Mouse (Mus musculus) ES-E14 (cell line): ENCODE results near the gene Izumo4. TPM values are rescaled to one million over a fixed set of nuclear protein-coding genes. Genes with fewer than 3 reads are reported as not detected.
A peak's percentile ranks its signal among the peaks of the same experiment; 100 is the strongest.

ENCODE experiments used
- DNase-seq: peaks from one replicate; pipeline ENCODE4 v3.0.0-alpha.2; 2013; ENCODE audit warnings: low read depth, low spot score
- H3K27ac ChIP-seq: 2 replicates; pipeline ENCODE4 v1.5.1; 2012; ENCODE audit warnings: low read depth, mild to moderate bottlenecking, low read length, moderate library complexity, mixed read lengths; ENCODE audit not compliant: poor library complexity, insufficient read depth, severe bottlenecking
- H3K36me3 ChIP-seq: 2 replicates; pipeline ENCODE4 v1.6.1; 2012; ENCODE audit warnings: mild to moderate bottlenecking, low read length, moderate library complexity, mixed read lengths; ENCODE audit not compliant: control insufficient read depth, poor library complexity, insufficient read depth, severe bottlenecking
- H3K4me1 ChIP-seq, 2 experiments: fragments of 150-350 bp in 1 of 2; sonication (generic) in 1 of 2; 2 replicates each; pipeline ENCODE4 v1.6.1; 2012; ENCODE audit warnings: low read length in 2 of 2, mild to moderate bottlenecking in 1 of 2, mixed read lengths in 1 of 2; ENCODE audit not compliant: control insufficient read depth in 2 of 2, insufficient read depth in 2 of 2, poor library complexity in 1 of 2
- H3K4me3 ChIP-seq, 2 experiments: fragments of 150-350 bp in 1 of 2; sonication (generic) in 1 of 2; 2 replicates each; pipeline ENCODE4 v1.5.1; 2012; ENCODE audit warnings: low read length in 2 of 2, low read depth in 1 of 2, mild to moderate bottlenecking in 1 of 2, mixed read lengths in 1 of 2; ENCODE audit not compliant: insufficient read depth in 1 of 2, poor library complexity in 1 of 2, severe bottlenecking in 1 of 2
- H3K9ac ChIP-seq: 2 replicates; pipeline ENCODE4 v1.6.1; 2012; ENCODE audit warnings: low read depth, mild to moderate bottlenecking, low read length, mixed read lengths; ENCODE audit not compliant: poor library complexity, insufficient read depth, severe bottlenecking
- H3K9me3 ChIP-seq: fragments of 150-350 bp; sonication (generic); 2 replicates; pipeline ENCODE4 v1.6.1; 2012; ENCODE audit warnings: low read depth, mild to moderate bottlenecking, low read length; ENCODE audit not compliant: control insufficient read depth, insufficient read depth
- CHD2 ChIP-seq: IDR thresholded peaks from 2 replicates; pipeline ENCODE4 v1.6.1; 2014; ENCODE audit warnings: mild to moderate bottlenecking, low read depth, low read length, inconsistent platforms
- HCFC1 ChIP-seq: IDR thresholded peaks from 2 replicates; pipeline ENCODE4 v1.6.1; 2012; ENCODE audit warnings: low read length, inconsistent platforms, borderline replicate concordance; ENCODE audit not compliant: insufficient read depth
- MAFK ChIP-seq: IDR thresholded peaks from 2 replicates; pipeline ENCODE4 v1.6.1; 2014; ENCODE audit warnings: mild to moderate bottlenecking, low read depth, low read length, inconsistent platforms; ENCODE audit not compliant: insufficient read depth
- ZC3H11A ChIP-seq: IDR thresholded peaks from 2 replicates; pipeline ENCODE4 v1.6.1; 2012; ENCODE audit warnings: low read depth, mild to moderate bottlenecking, inconsistent platforms, low read length, borderline replicate concordance
- ZNF384 ChIP-seq: IDR thresholded peaks from 2 replicates; pipeline ENCODE4 v1.6.1; 2012; ENCODE audit warnings: low read depth, low read length, inconsistent platforms
- in situ Hi-C, 2 experiments: fragments of 600-800 bp; cut with MboI; formaldehyde crosslinking; loops; one replicate each; pipeline ENCODE4 v1.15.1; 2025; ENCODE audit warnings: low sequenced_read_pairs in 2 of 2, inconsistent platforms in 1 of 2; ENCODE audit not compliant: unreplicated experiment in 2 of 2
- total RNA-seq: library from RNA; depleted of rRNA; stranded (reverse); fragments of 300-350 nt; gene quantifications from 2 replicates; pipeline ENCODE4 v1.2.3, GENCODE M21; 2012

Gene Izumo4
- total RNA-seq, 1 experiment = 8.9 TPM

GRCm38 (mm10) chr10:80678601-80679377 is 23.2 kb upstream of the Izumo4 start:
- in situ Hi-C loops = no loop called here
- no peak for DNase-seq
- H3K4me3 ChIP-seq = no peak overlapping the region
- peaks cover 2% of the 10 kb centered on the region; the same call in 1 of the 2 replicates for H3K36me3 ChIP-seq
- no peak for TF ChIP-seq HCFC1
- peak overlapping the region; percentile 6; the same call in 1 of the 2 replicates for H3K27ac ChIP-seq
- H3K4me1 ChIP-seq = peaks cover 9 to 31% of the 10 kb centered on the region in 2 experiments
- H3K9ac ChIP-seq = peak overlapping the region; percentile 10; the same call in 1 of the 2 replicates
- no peaks in the 10 kb centered on the region for H3K9me3 ChIP-seq

- 0 out of 2 replicates have a peak overlapping the region, but pooled peaks have one; percentile 6 for H3K27ac ChIP-seq
These were observed 22.3 kb upstream of the Izumo4 start for GRCm38 (mm10) chr10:80679556-80680259.

DNA sequence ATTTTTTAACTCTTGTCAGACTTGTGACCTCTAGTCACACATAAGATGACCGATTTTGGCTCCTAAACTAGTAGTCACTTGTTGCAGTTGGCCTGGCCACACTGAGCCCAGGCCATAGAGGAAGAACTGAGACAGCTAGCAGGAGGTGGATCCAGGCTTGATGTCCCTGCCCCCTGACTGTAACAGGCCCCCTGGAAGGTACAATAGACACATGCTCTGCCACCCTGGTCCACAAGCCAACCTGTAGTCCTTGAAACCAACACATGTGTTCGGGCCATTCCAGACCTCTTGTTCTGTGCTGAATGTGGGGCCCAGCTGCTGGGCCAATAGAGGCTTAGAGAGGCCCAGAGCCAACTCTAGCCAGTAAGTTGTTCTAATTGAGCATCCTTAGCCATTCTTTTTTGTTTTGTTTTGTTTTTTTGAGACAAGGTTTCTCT is 21.7 kb upstream of the Izumo4 start:
- no peak for DNase-seq
- Histone ChIP-seq H3K9me3 (no peaks in the 10 kb centered on the region), H3K4me1 (peaks cover 6 to 20% of the 10 kb centered on the region in 2 experiments), H3K9ac (no peak overlapping the region), H3K4me3 (no peak overlapping the region), H3K36me3 (no peaks in the 10 kb centered on the region), H3K27ac (no peak overlapping the region)
- in situ Hi-C loops = no loop called here
- TF ChIP-seq HCFC1 = no peak
- no peak for TF ChIP-seq MAFK
- no peak for TF ChIP-seq CHD2
- no peak for TF ChIP-seq ZNF384
- no peak for TF ChIP-seq ZC3H11A

More at GRCm38 (mm10) chr10:80679556-80680259, 22.3 kb upstream of the Izumo4 start:
- H3K4me3 ChIP-seq = no peak overlapping the region
- H3K4me1 ChIP-seq = peaks cover 9 to 24% of the 10 kb centered on the region in 2 experiments
- no peak for TF ChIP-seq ZC3H11A
- no peak for TF ChIP-seq ZNF384
- no peak for TF ChIP-seq MAFK
- no peak for TF ChIP-seq CHD2
- no peak for TF ChIP-seq HCFC1
- DNase-seq = no peak
- H3K9ac ChIP-seq = no peak overlapping the region
- H3K36me3 ChIP-seq = no peaks in the 10 kb centered on the region
- H3K9me3 ChIP-seq = no peaks in the 10 kb centered on the region
- in situ Hi-C loops = no loop called here

GRCm38 (mm10) chr10:80682003-80682402 is 20.0 kb upstream of the Izumo4 start:
- no peak overlapping the region for H3K4me3 ChIP-seq
- H3K9me3 ChIP-seq = no peaks in the 10 kb centered on the region
- H3K4me1 ChIP-seq = peaks cover 4 to 20% of the 10 kb centered on the region in 2 experiments
- H3K9ac ChIP-seq = no peak overlapping the region
- no peak for TF ChIP-seq ZNF384
- TF ChIP-seq ZC3H11A = no peak
- TF ChIP-seq CHD2 = no peak
- no peak for TF ChIP-seq HCFC1
- no peak for TF ChIP-seq MAFK
- no peak for DNase-seq
- in situ Hi-C loops = no loop called here
- no peak overlapping the region for H3K27ac ChIP-seq
- peaks cover 7% of the 10 kb centered on the region; the same call in 1 of the 2 replicates for H3K36me3 ChIP-seq
